Mouse (Mus musculus) lung, embryonic 16.5 days (tissue): ENCODE measurements around the gene Cmtm4. TPM values are rescaled to one million over a fixed set of nuclear protein-coding genes. Genes with fewer than 3 reads are reported as not detected.
A peak's percentile ranks its signal among the peaks of the same experiment; 100 is the strongest.
"Not testable (repeated sequence)": the region's sequence is repeated elsewhere in the genome, so short reads cannot be mapped to it uniquely, and the experiment has no call there.

Source experiments
- ATAC-seq: fragments of 200-750 bp; cut with Nextera tagmentation; 2 replicates; pipeline ENCODE4 v1.8.0; 2017; ENCODE audit warnings: low read depth, mild to moderate bottlenecking, moderate library complexity
- H3K27ac ChIP-seq: fragments of 300-500 bp; sonication (generic); 2 replicates; pipeline ENCODE4 v1.5.1; 2014; ENCODE audit warnings: mild to moderate bottlenecking, control low read depth, low read length
- H3K27me3 ChIP-seq: fragments of 300-500 bp; sonication (generic); 2 replicates; pipeline ENCODE4 v1.6.1; 2014; ENCODE audit warnings: low read depth, low read length, mixed read lengths; ENCODE audit not compliant: control insufficient read depth, insufficient read depth
- H3K36me3 ChIP-seq: fragments of 300-500 bp; sonication (generic); 2 replicates; pipeline ENCODE4 v1.6.1; 2014; ENCODE audit warnings: low read length; ENCODE audit not compliant: control insufficient read depth, insufficient read depth
- H3K4me1 ChIP-seq: fragments of 300-500 bp; sonication (generic); replicated peaks from 2 replicates; pipeline ENCODE4 v1.6.1; 2014; ENCODE audit warnings: low read length, mixed read lengths; ENCODE audit not compliant: control insufficient read depth, insufficient read depth
- H3K4me2 ChIP-seq: fragments of 300-500 bp; sonication (generic); 2 replicates; pipeline ENCODE4 v1.6.1; 2014; ENCODE audit warnings: low read depth, low read length, control low read depth
- H3K4me3 ChIP-seq: fragments of 300-500 bp; sonication (generic); 2 replicates; pipeline ENCODE4 v1.5.1; 2014; ENCODE audit warnings: mild to moderate bottlenecking, low read length, control low read depth
- H3K9ac ChIP-seq: fragments of 300-500 bp; sonication (generic); 2 replicates; pipeline ENCODE4 v1.6.1; 2014; ENCODE audit warnings: low read length, control low read depth
- H3K9me3 ChIP-seq: fragments of 300-500 bp; sonication (generic); 2 replicates; pipeline ENCODE4 v1.6.1; 2016; ENCODE audit warnings: low read length; ENCODE audit not compliant: control insufficient read depth
- WGBS: fragments of 180-500 bp; shearing (Covaris S2); extraction: QIAGEN DNeasy Blood & Tissue Kit; methylation state at CpG from one replicate; pipeline ENCODE4 v1.1.7; 2014; 5-methylcytosine and 5-hydroxymethylcytosine counted together
- polyA plus RNA-seq: library from polyadenylated mRNA; unstranded; fragments of >200 nt; fragmentation: Nextera tagmentation; extraction: Ambion mirVana; gene quantifications from 2 replicates; pipeline ENCODE4 v1.2.1, GENCODE M21; 2015

Gene Cmtm4
- polyA plus RNA-seq, 1 experiment from 2014 or later: 2.6 TPM

DNA sequence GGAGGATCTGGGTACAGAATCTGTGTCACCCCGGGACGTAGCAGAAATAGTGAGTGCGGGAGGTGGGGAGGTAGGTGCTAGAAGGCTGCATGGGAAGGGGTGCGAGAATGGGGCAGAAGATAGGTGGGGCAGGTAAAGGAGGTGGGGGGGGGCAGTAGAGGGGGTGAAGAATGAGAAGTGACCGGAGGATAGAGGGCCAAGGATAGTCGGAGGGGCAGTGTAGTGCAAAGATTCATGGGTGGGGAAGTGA, 55.7 kb downstream of the Cmtm4 start:
- Histone ChIP-seq H3K9me3 (no peaks in the 10 kb centered on the region; the same call in 1 of the 2 replicates), H3K27ac (peak overlapping the region; percentile 89), H3K4me3 (peak overlapping the region; percentile 63), H3K4me1 (peaks cover 17% of the 10 kb centered on the region), H3K27me3 (no peaks in the 10 kb centered on the region), H3K4me2 (peak overlapping the region; percentile 81), H3K36me3 (no peaks in the 10 kb centered on the region), H3K9ac (peak overlapping the region; percentile 80)
- ATAC-seq: no peak; the same call in 1 of the 2 replicates
- 2% methylated on average over 6 of the region's 6 CpGs for WGBS

DNA sequence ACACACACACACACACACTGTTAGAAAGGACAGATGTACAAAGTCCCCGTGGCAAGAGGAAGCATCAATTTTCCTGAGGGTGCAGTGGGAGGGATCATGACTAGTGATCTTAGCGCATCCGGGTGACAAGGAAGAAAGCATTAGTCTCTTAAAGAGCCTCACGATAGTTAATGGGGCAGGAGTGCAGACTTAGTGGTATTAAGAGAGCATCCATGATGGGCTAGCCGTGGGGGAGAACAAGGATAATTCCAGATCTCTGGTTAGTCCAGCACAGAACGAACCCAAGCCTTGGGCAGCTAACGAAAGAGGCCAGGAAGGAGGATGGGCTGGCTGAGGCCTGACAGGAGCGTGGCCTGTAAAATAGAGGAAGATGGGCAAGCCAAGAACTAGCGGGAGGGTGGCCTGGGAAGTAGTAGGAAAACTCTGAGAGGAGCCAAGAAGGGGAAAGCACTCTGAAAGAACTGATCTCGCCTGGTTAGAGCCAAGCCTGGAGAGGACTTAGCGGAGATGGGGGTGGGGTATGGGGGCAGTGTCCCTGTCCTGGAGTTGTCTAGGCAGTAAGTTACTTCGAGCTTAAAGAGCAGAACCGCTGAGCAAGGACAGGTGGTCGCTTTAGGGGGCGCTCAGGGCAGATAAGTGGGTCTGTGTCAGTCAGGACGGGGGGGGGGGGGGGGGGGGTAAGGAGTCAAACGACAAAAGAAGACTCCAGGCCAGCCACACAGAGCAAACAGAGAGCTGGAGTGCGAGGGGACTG, 56.2 kb downstream of the Cmtm4 start, which contains the start of gene Cmtm3:
TSS of gene Cmtm3 (plus strand) at position 182 of the 754 bp plus-strand sequence.
- H3K27ac ChIP-seq: peak within 1 kb of the TSS; percentile 89
- H3K27me3 ChIP-seq: no peaks in the 10 kb centered on the region
- H3K4me3 ChIP-seq: peak within 1 kb of the TSS; percentile 63
- H3K9me3 ChIP-seq: no peaks in the 10 kb centered on the region; the same call in 1 of the 2 replicates
- ATAC-seq: no peak
- WGBS: 12% methylated on average over 17 of the region's 18 CpGs
- H3K4me2 ChIP-seq: peak within 1 kb of the TSS; percentile 81
- H3K9ac ChIP-seq: peak within 1 kb of the TSS; percentile 80
- peaks cover 17% of the 10 kb centered on the region for H3K4me1 ChIP-seq
- no peaks in the 10 kb centered on the region for H3K36me3 ChIP-seq

DNA sequence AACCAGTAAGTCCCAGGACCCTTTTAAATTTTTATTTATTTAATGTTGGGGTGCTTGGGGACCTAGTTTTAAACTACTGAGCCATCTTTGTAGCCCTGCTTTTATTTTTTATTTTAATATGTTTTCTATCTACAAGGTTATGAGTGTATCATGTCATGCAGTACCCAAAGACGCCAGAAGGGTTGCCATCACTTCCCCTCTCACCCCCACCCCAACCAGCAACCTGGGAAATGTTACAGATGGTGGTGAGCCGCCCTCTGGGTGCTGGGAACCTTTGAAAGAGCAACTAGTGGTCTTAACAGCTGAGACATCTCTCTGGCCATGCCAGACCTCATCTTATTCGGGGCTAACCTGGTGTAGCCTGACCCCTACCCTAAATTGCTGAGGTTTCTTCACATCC, 57.7 kb downstream of the Cmtm4 start:
- Histone ChIP-seq H3K4me3 (no peak overlapping the region), H3K4me2 (no peak overlapping the region), H3K27ac (no peak overlapping the region), H3K9ac (no peak overlapping the region), H3K4me1 (peaks cover 17% of the 10 kb centered on the region), H3K36me3 (no peaks in the 10 kb centered on the region), H3K9me3 (no peaks in the 10 kb centered on the region; the same call in 1 of the 2 replicates), H3K27me3 (no peaks in the 10 kb centered on the region)
- WGBS: 46% methylated on average over 3 of the region's 3 CpGs
- no peak for ATAC-seq

GRCm38 (mm10) chr8:104336806-104337205, 58.8 kb downstream of the Cmtm4 start:
- ATAC-seq: no peak
- WGBS: 92% methylated on average over 1 of the region's 1 CpGs
- Histone ChIP-seq H3K36me3 (no peaks in the 10 kb centered on the region), H3K4me2 (no peak overlapping the region), H3K9me3 (no peaks in the 10 kb centered on the region; the same call in 1 of the 2 replicates), H3K27me3 (no peaks in the 10 kb centered on the region), H3K4me3 (no peak overlapping the region), H3K27ac (no peak overlapping the region), H3K9ac (no peak overlapping the region), H3K4me1 (peaks cover 11% of the 10 kb centered on the region)

- Histone ChIP-seq H3K9me3 (no peaks in the 10 kb centered on the region; the same call in 1 of the 2 replicates), H3K4me2 (no peak overlapping the region), H3K27ac (no peak overlapping the region), H3K27me3 (no peaks in the 10 kb centered on the region), H3K9ac (no peak overlapping the region), H3K36me3 (no peaks in the 10 kb centered on the region), H3K4me3 (no peak overlapping the region), H3K4me1 (no peaks in the 10 kb centered on the region)
- ATAC-seq: no peak
- WGBS: 52% methylated on average over 1 of the region's 1 CpGs
Measured at GRCm38 (mm10) chr8:104334196-104334595, 61.4 kb downstream of the Cmtm4 start.

GRCm38 (mm10) chr8:104333786-104334185, 61.8 kb downstream of the Cmtm4 start:
- Histone ChIP-seq H3K27ac (no peak overlapping the region), H3K9ac (no peak overlapping the region), H3K4me1 (no peaks in the 10 kb centered on the region), H3K27me3 (no peaks in the 10 kb centered on the region), H3K9me3 (no peaks in the 10 kb centered on the region; the same call in 1 of the 2 replicates), H3K4me3 (no peak overlapping the region), H3K4me2 (no peak overlapping the region), H3K36me3 (no peaks in the 10 kb centered on the region)
- WGBS: 49% methylated on average over 5 of the region's 5 CpGs
- no peak for ATAC-seq

- H3K9ac ChIP-seq: no peak overlapping the region
- no peak for ATAC-seq
- H3K27me3 ChIP-seq: no peaks in the 10 kb centered on the region
- H3K9me3 ChIP-seq: no peaks in the 10 kb centered on the region; the same call in 1 of the 2 replicates
- H3K4me3 ChIP-seq: no peak overlapping the region
- no peak overlapping the region for H3K4me2 ChIP-seq
- WGBS: 64% methylated on average over 5 of the region's 5 CpGs
- no peaks in the 10 kb centered on the region for H3K4me1 ChIP-seq
- no peak overlapping the region for H3K27ac ChIP-seq
- H3K36me3 ChIP-seq: no peaks in the 10 kb centered on the region
Measured at GRCm38 (mm10) chr8:104332665-104333631, 62.7 kb downstream of the Cmtm4 start.

- not testable (repeated sequence) for H3K9ac ChIP-seq, H3K4me2 ChIP-seq, ATAC-seq, H3K4me3 ChIP-seq, H3K36me3 ChIP-seq, H3K27me3 ChIP-seq, H3K9me3 ChIP-seq, H3K4me1 ChIP-seq, H3K27ac ChIP-seq
- 85% methylated on average over 12 of the region's 12 CpGs for WGBS
Measured at GRCm38 (mm10) chr8:104321930-104322329, 73.7 kb downstream of the Cmtm4 start, which contains the start of gene Cmtm2b. Gene Cmtm2b (plus strand): TSS chr8:104322230.

DNA sequence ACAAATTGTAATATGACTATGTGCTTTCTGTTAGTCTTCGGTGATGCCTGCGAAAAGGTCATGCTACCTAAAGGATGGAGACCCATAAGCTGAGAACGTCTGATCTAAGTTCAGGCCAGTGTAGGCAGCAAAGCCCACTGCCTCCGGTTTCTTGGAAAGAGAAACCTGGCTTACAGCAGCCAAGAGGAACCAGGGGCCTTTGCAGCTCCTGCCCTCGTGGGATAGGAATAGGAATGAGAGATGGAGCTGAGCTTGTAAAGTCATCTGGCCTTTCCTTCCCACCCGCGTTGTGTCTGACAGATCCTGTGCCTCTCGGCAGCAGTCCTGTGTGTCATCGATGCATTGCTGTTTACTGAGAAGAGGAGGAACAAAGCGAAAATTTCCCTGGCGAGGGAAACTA, 74.3 kb downstream of the Cmtm4 start, which contains the start of gene Gm11020:
TSS of gene Gm11020 (plus strand) at position 301 of the 400 bp plus-strand sequence.
- not testable (repeated sequence) for H3K4me1 ChIP-seq, H3K9ac ChIP-seq, H3K36me3 ChIP-seq, H3K9me3 ChIP-seq, ATAC-seq, H3K27me3 ChIP-seq, H3K4me2 ChIP-seq, H3K27ac ChIP-seq, H3K4me3 ChIP-seq
- 76% methylated on average over 8 of the region's 11 CpGs for WGBS
